Mouse (Mus musculus): ENCODE measurements around the gene Wdr31. TPM values are rescaled to one million over a fixed set of nuclear protein-coding genes. Genes with fewer than 3 reads are reported as not detected.

Gene Wdr31
- polyA plus RNA-seq, 1 experiment from 2014 or later: 9.4 TPM

DNA sequence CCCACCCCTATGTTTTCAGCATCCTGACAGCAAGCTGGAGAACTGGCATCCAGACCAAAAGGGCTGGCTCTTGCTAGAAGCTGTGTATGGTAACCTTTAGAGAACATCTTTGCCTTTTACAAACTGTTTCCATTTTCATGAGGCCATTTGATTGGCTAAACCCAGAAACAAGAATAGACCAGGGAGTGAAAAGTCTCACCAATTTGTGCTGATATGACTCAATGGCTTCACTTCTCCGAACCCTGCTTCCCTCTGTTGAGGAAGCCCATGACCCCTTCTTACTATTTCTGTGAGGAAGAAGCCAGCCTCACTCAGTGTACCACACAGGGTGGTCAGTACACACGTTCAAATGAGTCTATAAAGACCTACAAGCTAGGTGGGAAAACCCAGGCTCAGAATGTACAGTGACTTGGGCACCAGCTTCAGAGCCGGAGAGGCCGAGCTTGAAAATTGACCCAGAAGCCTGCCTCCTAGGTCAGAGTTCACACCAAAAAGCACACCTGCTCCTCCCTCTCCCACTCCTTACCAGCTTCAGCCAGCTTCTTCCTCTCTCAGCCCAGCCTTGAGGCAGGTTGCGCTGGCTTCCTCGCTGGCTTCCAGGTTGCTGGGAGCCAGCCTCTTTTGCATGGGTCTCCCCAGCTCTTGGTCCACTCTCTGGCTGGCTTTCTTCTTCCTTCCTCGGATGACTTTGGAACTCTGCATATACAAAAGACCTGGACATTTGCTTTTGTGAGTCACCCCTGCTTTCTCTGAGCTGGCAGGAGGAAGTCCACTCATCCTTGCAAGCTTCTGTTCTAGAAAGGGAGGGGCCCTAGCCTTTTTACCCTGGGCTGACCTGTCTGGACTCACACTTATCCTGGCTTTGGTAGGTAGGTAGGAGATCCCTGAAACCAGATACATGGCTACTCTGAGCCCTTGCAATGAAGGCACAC, 36.5 kb downstream of the Wdr31 start:
- no peak for ATAC-seq (ENCODE audit: low FRiP score, low read depth)
- Histone ChIP-seq H3K36me3 (no peaks in the 10 kb centered on the region), H3K4me3 (no peak overlapping the region), H3K4me1 (no peaks in the 10 kb centered on the region), H3K9me3 (no peaks in the 10 kb centered on the region), H3K4me2 (replicated peaks) (no peak overlapping the region), H3K27me3 (no peaks in the 10 kb centered on the region), H3K9ac (replicated peaks) (no peak overlapping the region), H3K27ac (replicated peaks) (no peak overlapping the region)
- 83% methylated on average over 7 of the region's 7 CpGs for WGBS

DNA sequence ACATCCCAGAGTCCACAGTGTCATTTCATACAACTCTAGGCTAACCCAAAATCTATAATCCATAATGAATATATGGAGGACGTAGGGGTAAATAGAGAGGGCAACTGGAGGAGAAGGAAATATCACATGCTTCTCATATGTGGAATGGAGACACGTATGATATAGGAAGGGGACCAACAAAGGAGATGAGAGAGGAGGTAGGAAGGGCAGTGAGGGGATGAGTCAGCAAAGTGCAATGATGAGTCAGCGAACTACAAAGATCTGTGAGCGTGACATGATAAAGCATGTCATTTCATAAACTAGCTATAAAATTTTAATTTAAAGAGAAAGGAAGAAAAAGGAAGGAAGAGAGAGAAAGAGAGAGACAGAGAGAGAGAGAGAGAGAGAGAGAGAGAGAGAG, 39.2 kb downstream of the Wdr31 start:
- Histone ChIP-seq H3K4me3 (no peak overlapping the region), H3K27me3 (no peaks in the 10 kb centered on the region), H3K36me3 (peaks cover 1% of the 10 kb centered on the region; the same call in 1 of the 2 replicates), H3K4me2 (replicated peaks) (no peak overlapping the region), H3K9me3 (no peaks in the 10 kb centered on the region), H3K4me1 (no peaks in the 10 kb centered on the region), H3K9ac (replicated peaks) (no peak overlapping the region), H3K27ac (replicated peaks) (no peak overlapping the region)
- no peak for ATAC-seq (ENCODE audit: low FRiP score, low read depth)
- 86% methylated on average over 4 of the region's 4 CpGs for WGBS

DNA sequence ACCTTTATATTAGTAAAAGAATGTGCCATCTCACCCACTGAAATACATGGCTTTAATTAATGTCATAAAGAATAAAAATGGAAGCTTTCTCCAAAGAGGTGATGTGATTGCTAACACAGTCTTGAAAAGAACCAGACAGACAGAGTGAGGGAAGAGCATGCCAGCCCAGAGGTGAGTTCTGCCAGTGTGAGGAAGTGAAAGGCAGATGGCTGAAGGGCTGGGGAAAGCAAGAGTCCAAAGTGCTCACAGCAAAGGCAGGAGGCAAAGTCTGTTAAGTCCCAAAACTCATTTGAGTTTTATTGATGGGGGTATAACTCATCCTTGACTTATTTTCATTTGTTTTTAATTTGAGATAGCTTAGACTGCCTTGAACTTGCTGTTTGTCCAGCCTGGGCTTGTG, 40.0 kb downstream of the Wdr31 start:
- Histone ChIP-seq H3K4me3 (no peak overlapping the region), H3K27ac (replicated peaks) (no peak overlapping the region)

DNA sequence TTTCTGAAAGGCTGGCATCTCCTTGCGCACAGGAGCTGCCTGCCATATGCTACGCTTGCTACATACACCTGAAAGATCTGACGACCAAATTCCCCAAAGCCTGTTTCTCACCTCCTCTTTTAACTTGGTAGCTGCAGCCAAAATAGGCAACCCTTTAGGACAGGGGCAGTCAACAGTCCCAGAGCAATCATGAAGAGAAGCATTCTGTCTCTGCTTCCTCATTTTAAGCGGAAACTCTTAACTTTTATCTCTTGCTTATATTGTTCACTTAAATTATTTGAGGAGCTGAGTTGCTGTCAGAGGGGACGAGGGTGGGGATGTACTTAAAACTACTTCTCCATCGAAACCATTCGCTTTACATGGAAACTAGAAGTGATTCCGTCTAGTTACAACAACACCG, 41.1 kb downstream of the Wdr31 start:
- no peak overlapping the region for H3K27ac ChIP-seq (replicated peaks)
- WGBS: 90% methylated on average over 9 of the region's 9 CpGs
- peaks cover 17% of the 10 kb centered on the region for H3K36me3 ChIP-seq
- H3K4me1 ChIP-seq: no peaks in the 10 kb centered on the region
- no peak for ATAC-seq (ENCODE audit: low FRiP score, low read depth)
- H3K9ac ChIP-seq (replicated peaks): no peak overlapping the region
- H3K9me3 ChIP-seq: no peaks in the 10 kb centered on the region
- no peak overlapping the region for H3K4me3 ChIP-seq
- no peak overlapping the region for H3K4me2 ChIP-seq (replicated peaks)
- no peaks in the 10 kb centered on the region for H3K27me3 ChIP-seq

More for the DNA sequence above, 40.0 kb downstream of the Wdr31 start:
- H3K9me3 ChIP-seq: no peaks in the 10 kb centered on the region
- H3K4me2 ChIP-seq (replicated peaks): no peak overlapping the region
- no peaks in the 10 kb centered on the region for H3K4me1 ChIP-seq
- peaks cover 7% of the 10 kb centered on the region for H3K36me3 ChIP-seq
- no peak overlapping the region for H3K9ac ChIP-seq (replicated peaks)
- H3K27me3 ChIP-seq: no peaks in the 10 kb centered on the region
- no peak for ATAC-seq (ENCODE audit: low FRiP score, low read depth)

DNA sequence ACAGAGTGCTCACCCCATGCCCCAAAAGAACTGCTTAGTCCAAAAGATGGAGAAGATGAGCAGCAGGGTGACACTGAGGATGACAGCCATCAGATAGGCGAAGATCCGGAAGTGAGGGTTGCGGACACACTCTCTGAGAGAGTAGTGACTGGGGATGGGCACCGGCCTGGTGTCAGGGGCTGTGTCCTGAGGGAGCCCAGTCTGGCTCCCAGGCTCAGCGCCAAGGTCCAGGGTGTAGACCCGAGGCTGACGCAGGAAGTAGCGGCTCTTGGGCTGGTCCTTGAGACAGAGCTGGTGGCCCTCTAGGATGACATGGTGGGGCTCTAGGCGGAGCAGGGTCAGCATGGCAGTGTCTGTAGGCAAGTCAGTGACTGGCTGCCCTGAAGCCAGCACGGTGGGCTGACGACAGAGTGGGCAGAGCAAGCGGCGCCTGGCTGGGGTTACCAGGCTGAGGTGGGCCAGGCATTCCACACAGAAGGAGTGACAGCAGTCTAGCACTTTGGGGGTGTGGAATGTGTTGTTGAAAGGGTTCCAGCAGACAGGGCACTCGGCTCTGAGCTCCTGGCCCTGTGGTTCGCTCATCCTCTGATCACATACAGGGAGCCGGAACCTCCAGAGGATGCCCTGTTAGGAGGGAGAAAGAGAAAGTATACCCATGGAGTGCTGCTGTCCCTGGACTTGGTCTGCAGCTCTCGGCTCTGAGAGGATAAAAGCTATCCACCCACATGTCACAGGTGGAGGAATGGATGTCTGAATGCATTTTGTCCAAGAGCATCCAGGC, 42.5 kb downstream of the Wdr31 start:
- Histone ChIP-seq H3K4me3 (no peak overlapping the region), H3K27me3 (no peaks in the 10 kb centered on the region), H3K4me1 (no peaks in the 10 kb centered on the region), H3K36me3 (peaks cover 30% of the 10 kb centered on the region), H3K4me2 (replicated peaks) (no peak overlapping the region), H3K27ac (replicated peaks) (no peak overlapping the region), H3K9me3 (no peaks in the 10 kb centered on the region), H3K9ac (replicated peaks) (no peak overlapping the region)
- no peak for ATAC-seq (ENCODE audit: low FRiP score, low read depth)
- WGBS: 84% methylated on average over 17 of the region's 17 CpGs

DNA sequence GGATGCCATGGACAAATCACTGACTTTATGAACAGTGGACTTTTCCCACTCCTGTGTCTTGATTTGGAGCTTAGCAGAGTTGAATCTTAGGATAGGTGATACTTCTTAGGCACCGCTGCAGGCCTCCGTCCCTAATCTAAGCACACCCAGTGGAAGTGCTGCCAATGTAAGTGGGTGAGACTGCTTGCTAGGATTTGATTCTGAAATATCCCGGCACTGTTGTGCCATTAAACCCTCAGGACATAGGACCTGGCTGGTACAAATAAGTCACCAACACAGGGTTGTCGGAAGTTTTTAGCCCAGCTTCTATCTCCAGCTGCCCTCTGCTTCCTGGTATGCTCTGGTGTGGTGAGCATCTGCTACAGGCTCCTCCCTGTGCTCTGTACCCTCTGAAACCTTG, 44.8 kb downstream of the Wdr31 start:
- no peak for ATAC-seq (ENCODE audit: low FRiP score, low read depth)

DNA sequence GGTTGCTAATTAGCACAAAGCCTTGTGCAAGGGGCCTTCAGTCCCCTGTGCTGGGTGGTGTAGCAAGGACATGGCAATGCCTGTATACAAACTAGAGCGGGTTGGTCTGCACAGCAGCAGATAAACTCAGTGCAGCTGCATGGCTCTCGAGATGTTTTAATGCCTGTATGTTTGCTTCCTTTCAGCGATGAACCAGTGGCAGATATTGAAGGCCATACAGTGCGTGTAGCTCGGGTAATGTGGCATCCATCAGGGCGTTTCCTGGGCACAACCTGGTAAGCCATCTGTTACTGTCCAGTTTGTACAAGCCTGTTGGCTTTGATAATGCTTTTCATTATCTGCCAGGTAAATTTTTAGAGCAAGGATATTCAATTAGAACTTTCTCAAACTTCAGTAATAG, 51.6 kb downstream of the Wdr31 start:
- H3K27me3 ChIP-seq: no peaks in the 10 kb centered on the region
- no peak overlapping the region for H3K4me3 ChIP-seq
- H3K4me2 ChIP-seq (replicated peaks): no peak overlapping the region
- H3K9me3 ChIP-seq: no peaks in the 10 kb centered on the region
- peaks cover 99% of the 10 kb centered on the region for H3K36me3 ChIP-seq
- H3K4me1 ChIP-seq: no peaks in the 10 kb centered on the region
- 95% methylated on average over 6 of the region's 6 CpGs for WGBS
- no peak overlapping the region for H3K27ac ChIP-seq (replicated peaks)
- no peak for ATAC-seq (ENCODE audit: low FRiP score, low read depth)
- H3K9ac ChIP-seq (replicated peaks): no peak overlapping the region

More for the DNA sequence above, 44.8 kb downstream of the Wdr31 start:
- WGBS: 94% methylated on average over 4 of the region's 4 CpGs
- H3K36me3 ChIP-seq: peaks cover 52% of the 10 kb centered on the region
- no peaks in the 10 kb centered on the region for H3K4me1 ChIP-seq
- H3K27ac ChIP-seq (replicated peaks): no peak overlapping the region
- H3K9me3 ChIP-seq: no peaks in the 10 kb centered on the region
- H3K27me3 ChIP-seq: no peaks in the 10 kb centered on the region
- H3K9ac ChIP-seq (replicated peaks): no peak overlapping the region
- no peak overlapping the region for H3K4me3 ChIP-seq
- no peak overlapping the region for H3K4me2 ChIP-seq (replicated peaks)

DNA sequence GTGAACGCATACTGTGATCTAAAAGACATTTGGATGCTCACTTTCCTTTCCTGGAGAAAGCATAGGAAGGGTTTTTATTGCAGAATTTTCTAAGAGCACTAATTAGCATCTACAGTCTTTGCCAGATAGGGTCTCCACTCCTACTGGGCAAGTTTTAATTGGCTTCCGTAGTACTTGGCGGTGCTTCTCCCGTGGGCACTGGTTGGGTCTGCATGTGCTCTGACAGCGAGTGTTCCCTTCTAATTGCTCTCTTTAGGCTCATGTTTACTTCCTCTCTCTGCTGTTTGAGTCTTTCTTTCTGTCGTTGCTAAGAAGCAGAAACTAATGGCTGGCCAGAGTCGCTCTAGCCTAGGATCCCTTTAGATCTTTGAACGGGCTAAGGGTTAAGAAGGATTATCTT, 52.2 kb downstream of the Wdr31 start:
- Histone ChIP-seq H3K4me2 (replicated peaks) (no peak overlapping the region), H3K27ac (replicated peaks) (no peak overlapping the region), H3K4me3 (no peak overlapping the region), H3K4me1 (no peaks in the 10 kb centered on the region), H3K9me3 (no peaks in the 10 kb centered on the region), H3K9ac (replicated peaks) (no peak overlapping the region), H3K36me3 (peaks cover 99% of the 10 kb centered on the region), H3K27me3 (no peaks in the 10 kb centered on the region)
- 87% methylated on average over 8 of the region's 8 CpGs for WGBS
- ATAC-seq (ENCODE audit: low FRiP score, low read depth): no peak

DNA sequence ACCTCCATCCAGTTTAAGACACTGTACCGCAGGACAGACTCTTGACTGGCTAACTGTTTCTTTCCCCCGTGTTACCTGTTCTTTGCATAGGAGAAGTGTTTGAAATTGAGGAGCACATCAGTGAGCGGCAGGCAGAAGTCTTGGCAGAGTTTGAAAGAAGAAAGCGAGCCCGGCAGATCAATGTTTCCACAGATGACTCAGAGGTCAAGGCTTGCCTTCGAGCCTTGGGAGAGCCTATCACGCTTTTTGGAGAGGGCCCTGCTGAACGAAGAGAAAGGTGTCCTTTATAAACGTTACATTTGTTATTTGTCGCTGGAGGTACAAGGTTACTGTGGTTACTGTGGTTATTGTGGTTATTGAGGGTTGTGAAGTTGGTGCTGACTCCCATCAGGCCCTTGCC, 59.1 kb downstream of the Wdr31 start:
- Histone ChIP-seq H3K4me3 (no peak overlapping the region), H3K36me3 (peaks cover 53% of the 10 kb centered on the region), H3K27me3 (no peaks in the 10 kb centered on the region), H3K9me3 (no peaks in the 10 kb centered on the region), H3K9ac (replicated peaks) (no peak overlapping the region), H3K27ac (replicated peaks) (no peak overlapping the region), H3K4me1 (peaks cover 19% of the 10 kb centered on the region), H3K4me2 (replicated peaks) (no peak overlapping the region)
- WGBS: 96% methylated on average over 10 of the region's 10 CpGs
- no peak for ATAC-seq (ENCODE audit: low FRiP score, low read depth)

DNA sequence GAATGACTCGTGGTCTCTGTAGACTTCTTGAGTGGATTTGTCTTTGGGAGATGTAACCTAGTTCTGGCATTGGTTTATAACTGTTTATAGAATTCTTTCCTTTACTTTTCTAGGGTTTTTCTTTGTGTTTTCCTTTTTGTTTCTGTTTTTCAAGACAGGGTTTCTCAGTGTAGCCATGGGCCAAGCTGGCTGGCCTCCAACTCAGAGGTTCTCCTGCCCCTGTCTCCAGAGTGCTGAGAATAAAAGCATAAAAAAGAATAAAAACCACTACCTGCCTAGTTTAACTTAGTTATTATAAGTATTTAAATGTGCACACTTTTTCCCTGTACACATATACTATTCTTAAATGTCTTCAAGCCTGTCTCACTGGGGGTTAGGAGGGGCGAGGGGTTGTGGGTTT, 60.4 kb downstream of the Wdr31 start:
- Histone ChIP-seq H3K27ac (replicated peaks) (no peak overlapping the region), H3K9ac (replicated peaks) (peak overlapping the region; percentile 31; the same call in 1 of the 2 replicates), H3K9me3 (no peaks in the 10 kb centered on the region), H3K4me3 (0 out of 2 replicates have a peak overlapping the region, but pooled peaks have one; percentile 85), H3K27me3 (no peaks in the 10 kb centered on the region), H3K4me2 (replicated peaks) (peak overlapping the region; percentile 62), H3K4me1 (peaks cover 25% of the 10 kb centered on the region), H3K36me3 (peaks cover 40% of the 10 kb centered on the region)
- no peak for ATAC-seq (ENCODE audit: low FRiP score, low read depth)
- WGBS: 88% methylated on average over 2 of the region's 2 CpGs

DNA sequence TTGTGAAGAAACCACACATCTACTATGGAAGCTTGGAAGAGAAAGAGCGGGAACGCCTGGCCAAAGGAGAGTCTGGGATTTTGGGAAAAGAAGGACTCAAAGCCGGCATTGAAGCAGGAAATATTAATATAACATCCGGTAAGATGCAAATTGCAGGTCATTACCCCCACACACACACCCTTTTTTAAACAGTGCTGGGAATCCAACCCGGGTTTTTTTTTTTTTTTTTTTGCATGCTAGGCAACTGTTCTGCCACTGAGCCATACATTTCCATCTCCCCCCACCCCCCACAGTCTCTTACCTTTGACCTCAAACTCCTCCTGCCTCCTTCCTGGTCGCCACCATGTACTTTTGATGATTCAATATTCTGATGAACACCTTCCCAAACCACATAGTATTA, 61.1 kb downstream of the Wdr31 start:
- Histone ChIP-seq H3K36me3 (peaks cover 34% of the 10 kb centered on the region), H3K9ac (replicated peaks) (peak overlapping the region; percentile 86), H3K4me1 (peaks cover 28% of the 10 kb centered on the region), H3K4me2 (replicated peaks) (peak overlapping the region; percentile 62), H3K27ac (replicated peaks) (no peak overlapping the region), H3K4me3 (peak overlapping the region; percentile 85), H3K27me3 (no peaks in the 10 kb centered on the region), H3K9me3 (no peaks in the 10 kb centered on the region)
- no peak for ATAC-seq (ENCODE audit: low FRiP score, low read depth)
- 40% methylated on average over 6 of the region's 6 CpGs for WGBS

DNA sequence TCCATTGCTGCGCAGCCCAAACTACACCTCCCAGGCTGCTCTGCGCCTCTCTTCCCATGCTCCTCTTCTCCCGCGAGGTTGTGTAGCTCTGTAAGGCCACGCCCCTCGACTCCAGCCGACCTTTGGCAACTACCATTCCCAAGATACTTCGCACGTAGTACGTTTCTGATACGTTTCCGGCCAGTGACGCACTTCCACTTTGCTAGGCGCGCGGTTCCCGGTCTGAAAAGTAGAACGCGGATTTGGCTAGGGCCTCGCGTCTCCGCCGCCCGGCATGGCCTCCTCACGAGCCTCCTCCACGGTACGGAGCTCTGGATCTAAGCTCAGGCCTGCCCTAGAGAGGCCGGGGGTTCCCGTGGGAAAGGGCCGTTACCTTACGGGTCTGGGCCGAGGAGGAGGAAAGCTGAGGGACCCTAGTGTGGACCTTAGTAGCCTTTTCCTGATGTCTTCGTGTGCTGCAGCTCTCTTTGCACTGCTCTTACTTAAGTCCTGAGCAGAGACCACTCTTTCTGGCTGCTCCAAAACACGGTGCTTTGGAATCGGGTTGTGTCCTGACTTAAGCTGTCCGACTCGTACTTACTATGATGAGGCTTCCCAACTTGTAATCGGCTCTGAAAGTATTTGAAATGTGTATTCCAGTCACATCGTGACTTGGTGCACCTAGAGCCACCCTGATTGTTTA, 62.0 kb downstream of the Wdr31 start, which contains the start of the genes Cdc26 and Prpf4:
Cdc26 (minus strand) TSS at position 42 of the 682 bp plus-strand sequence.
Prpf4 (plus strand) TSS at position 197 of the 682 bp plus-strand sequence.
- H3K9ac ChIP-seq (replicated peaks): peak within 1 kb of the TSS; percentile 86
- peaks cover 31% of the 10 kb centered on the region for H3K4me1 ChIP-seq
- WGBS: under 1% methylated on average over 39 of the region's 39 CpGs
- peak; percentile 99 for ATAC-seq (ENCODE audit: low FRiP score, low read depth)
- H3K27ac ChIP-seq (replicated peaks): peak within 1 kb of the TSS; percentile 79
- H3K9me3 ChIP-seq: no peaks in the 10 kb centered on the region
- H3K4me3 ChIP-seq: peak within 1 kb of the TSS; percentile 85
- H3K4me2 ChIP-seq (replicated peaks): peak within 1 kb of the TSS; percentile 62
- no peaks in the 10 kb centered on the region for H3K27me3 ChIP-seq
- H3K36me3 ChIP-seq: peaks cover 27% of the 10 kb centered on the region
